Mouse (Mus musculus) MEL (cell line): ENCODE results near the gene Eif2b3.

Source experiments
- CHD2 ChIP-seq: IDR thresholded peaks from 2 replicates; pipeline ENCODE4 v1.6.1; 2011; ENCODE audit warnings: low read length, improper control_type of control experiment
- GATA1 ChIP-seq: IDR thresholded peaks from 2 replicates; pipeline ENCODE4 v1.6.1; 2011; ENCODE audit warnings: low read depth, low read length, improper control_type of control experiment
- POLR2A ChIP-seq, 2 experiments: IDR thresholded peaks; 2 replicates each; pipeline ENCODE4 v1.6.1; 2011 to 2012; ENCODE audit warnings: low read length in 2 of 2, mild to moderate bottlenecking in 2 of 2, control low read depth in 1 of 2, improper control_type of control experiment in 1 of 2, low read depth in 1 of 2, moderate library complexity in 1 of 2; ENCODE audit not compliant: control insufficient read depth in 1 of 2, insufficient read depth in 1 of 2, poor library complexity in 1 of 2
- POLR2AphosphoS5 ChIP-seq: IDR thresholded peaks from 2 replicates; pipeline ENCODE4 v1.6.1; 2012; ENCODE audit warnings: low read depth, borderline replicate concordance, mild to moderate bottlenecking, inconsistent platforms, low read length, moderate library complexity, mixed read lengths
- SMC3 ChIP-seq: IDR thresholded peaks from 2 replicates; pipeline ENCODE4 v1.6.1; 2011; ENCODE audit warnings: low read depth, low read length, improper control_type of control experiment
- USF1 ChIP-seq: IDR thresholded peaks from 2 replicates; pipeline ENCODE4 v1.6.1; 2014; ENCODE audit warnings: low read depth, mild to moderate bottlenecking, inconsistent platforms, low read length, improper control_type of control experiment, moderate library complexity
- ZC3H11A ChIP-seq: IDR thresholded peaks from 2 replicates; pipeline ENCODE4 v1.6.1; 2012; ENCODE audit warnings: low read depth, mild to moderate bottlenecking, inconsistent platforms, low read length, improper control_type of control experiment

- TF ChIP-seq SMC3 (no peak), POLR2A (IDR thresholded peaks at IDR 0.05; ENCODE audit: control insufficient read depth in 1 of 2, insufficient read depth in 1 of 2, low read depth in 1 of 2, low read length in 2 of 2, poor library complexity in 1 of 2) (no peak), GATA1 (no peak), USF1 (no peak), CHD2 (no peak), POLR2AphosphoS5 (no peak), ZC3H11A (no peak)
Measured at GRCm38 (mm10) chr4:117069647-117070046, 50.4 kb downstream of the Eif2b3 start.
